Mouse (Mus musculus) megakaryocyte, embryonic 14.5 days (primary cell): ENCODE results near the gene Tollip.

Experiments used
- FLI1 ChIP-seq: IDR thresholded peaks from 2 replicates; pipeline ENCODE4 v1.6.1; 2012; ENCODE audit warnings: low read length, inconsistent platforms, mixed read lengths
- GATA1 ChIP-seq: IDR thresholded peaks from 3 replicates; pipeline ENCODE4 v1.6.1; 2012; ENCODE audit warnings: mixed read lengths, low read length, inconsistent platforms, borderline replicate concordance

- TF ChIP-seq GATA1: no peak
- no peak for TF ChIP-seq FLI1
Observed at GRCm38 (mm10) chr7:141870553-141870952, 47.8 kb downstream of the Tollip start.
